Mouse (Mus musculus): ENCODE results near the gene Gm21988. TPM values are rescaled to one million over a fixed set of nuclear protein-coding genes. Genes with fewer than 3 reads are reported as not detected.
A peak's percentile ranks its signal among the peaks of the same experiment; 100 is the strongest.

Gm21988 gene
- 11.2 and 11.3 TPM in 2 replicates for polyA plus RNA-seq (2015; fragmentation: Nextera tagmentation; extraction: Ambion mirVana)

- H3K4me3 ChIP-seq (ENCODE audit: low read depth, low read length): peak within 1 kb of the TSS; percentile 91
- under 1% methylated on average over 29 of the region's 35 CpGs for WGBS
- peak; percentile 50 for ATAC-seq
These were observed at the start of gene Gm21988, which contains the start of gene Rnasek for GRCm38 (mm10) chr11:70239541-70240279. Gene Gm21988 (minus strand): TSS chr11:70239830. Gene Rnasek (minus strand): TSS chr11:70239842.

GRCm38 (mm10) chr11:70289236-70289635 lies 49.6 kb upstream of the Gm21988 start:
- no peak overlapping the region for H3K4me3 ChIP-seq (ENCODE audit: low read depth, low read length)
- H3K4me2 ChIP-seq (replicated peaks; ENCODE audit: low read depth): no peak overlapping the region
- H3K9me3 ChIP-seq (ENCODE audit: control insufficient read depth): no peaks in the 10 kb centered on the region
- no peak overlapping the region for H3K9ac ChIP-seq (ENCODE audit: low read depth, low read length)
- TF ChIP-seq CTCF (IDR thresholded peaks at IDR 0.05; ENCODE audit: low read depth): no peak
- no peaks in the 10 kb centered on the region for H3K36me3 ChIP-seq (ENCODE audit: control insufficient read depth, insufficient read depth)
- H3K27ac ChIP-seq (ENCODE audit: low read depth, low read length): no peak overlapping the region
- no peaks in the 10 kb centered on the region for H3K4me1 ChIP-seq (replicated peaks; ENCODE audit: control insufficient read depth, insufficient read depth, low read length)
- no peak for ATAC-seq
- 42% methylated on average over 6 of the region's 6 CpGs for WGBS
- H3K27me3 ChIP-seq (replicated peaks; ENCODE audit: control insufficient read depth, insufficient read depth, low read length): no peaks in the 10 kb centered on the region

More at GRCm38 (mm10) chr11:70239541-70240279, at the start of gene Gm21988, which contains the start of gene Rnasek:
- Histone ChIP-seq H3K9me3 (ENCODE audit: control insufficient read depth) (no peaks in the 10 kb centered on the region), H3K4me1 (replicated peaks; ENCODE audit: control insufficient read depth, insufficient read depth, low read length) (peaks cover 5% of the 10 kb centered on the region; the same call in 1 of the 2 replicates), H3K27ac (ENCODE audit: low read depth, low read length) (peak within 1 kb of the TSS; percentile 85), H3K36me3 (ENCODE audit: control insufficient read depth, insufficient read depth) (peaks cover 11% of the 10 kb centered on the region; the same call in 1 of the 2 replicates), H3K27me3 (replicated peaks; ENCODE audit: control insufficient read depth, insufficient read depth, low read length) (no peaks in the 10 kb centered on the region), H3K4me2 (replicated peaks; ENCODE audit: low read depth) (peak within 1 kb of the TSS; percentile 70), H3K9ac (ENCODE audit: low read depth, low read length) (peak within 1 kb of the TSS; percentile 81)
- TF ChIP-seq CTCF (IDR thresholded peaks at IDR 0.05; ENCODE audit: low read depth): no peak

GRCm38 (mm10) chr11:70288102-70288501 lies 48.5 kb upstream of the Gm21988 start:
- no peak overlapping the region for H3K4me3 ChIP-seq (ENCODE audit: low read depth, low read length)
- no peak for TF ChIP-seq CTCF (IDR thresholded peaks at IDR 0.05; ENCODE audit: low read depth)
- no peak overlapping the region for H3K4me2 ChIP-seq (replicated peaks; ENCODE audit: low read depth)
- no peaks in the 10 kb centered on the region for H3K36me3 ChIP-seq (ENCODE audit: control insufficient read depth, insufficient read depth)
- no peak overlapping the region for H3K27ac ChIP-seq (ENCODE audit: low read depth, low read length)
- H3K9ac ChIP-seq (ENCODE audit: low read depth, low read length): no peak overlapping the region
- no peak for ATAC-seq
- H3K9me3 ChIP-seq (ENCODE audit: control insufficient read depth): no peaks in the 10 kb centered on the region
- H3K4me1 ChIP-seq (replicated peaks; ENCODE audit: control insufficient read depth, insufficient read depth, low read length): no peaks in the 10 kb centered on the region
- no peaks in the 10 kb centered on the region for H3K27me3 ChIP-seq (replicated peaks; ENCODE audit: control insufficient read depth, insufficient read depth, low read length)
- 72% methylated on average over 10 of the region's 10 CpGs for WGBS

- 69% methylated on average over 5 of the region's 5 CpGs for WGBS
- no peak for TF ChIP-seq CTCF (IDR thresholded peaks at IDR 0.05; ENCODE audit: low read depth)
- no peaks in the 10 kb centered on the region for H3K36me3 ChIP-seq (ENCODE audit: control insufficient read depth, insufficient read depth)
- H3K9me3 ChIP-seq (ENCODE audit: control insufficient read depth): no peaks in the 10 kb centered on the region
- no peaks in the 10 kb centered on the region for H3K27me3 ChIP-seq (replicated peaks; ENCODE audit: control insufficient read depth, insufficient read depth, low read length)
- no peaks in the 10 kb centered on the region for H3K4me1 ChIP-seq (replicated peaks; ENCODE audit: control insufficient read depth, insufficient read depth, low read length)
- H3K4me3 ChIP-seq (ENCODE audit: low read depth, low read length): no peak overlapping the region
- H3K27ac ChIP-seq (ENCODE audit: low read depth, low read length): no peak overlapping the region
- no peak overlapping the region for H3K4me2 ChIP-seq (replicated peaks; ENCODE audit: low read depth)
- no peak for ATAC-seq
- H3K9ac ChIP-seq (ENCODE audit: low read depth, low read length): no peak overlapping the region
These were observed 46.1 kb upstream of the Gm21988 start for GRCm38 (mm10) chr11:70285686-70286085.

GRCm38 (mm10) chr11:70284757-70285156 lies 45.1 kb upstream of the Gm21988 start:
- Histone ChIP-seq H3K27ac (ENCODE audit: low read depth, low read length) (no peak overlapping the region), H3K36me3 (ENCODE audit: control insufficient read depth, insufficient read depth) (no peaks in the 10 kb centered on the region), H3K4me1 (replicated peaks; ENCODE audit: control insufficient read depth, insufficient read depth, low read length) (no peaks in the 10 kb centered on the region), H3K9me3 (ENCODE audit: control insufficient read depth) (no peaks in the 10 kb centered on the region), H3K27me3 (replicated peaks; ENCODE audit: control insufficient read depth, insufficient read depth, low read length) (no peaks in the 10 kb centered on the region), H3K9ac (ENCODE audit: low read depth, low read length) (no peak overlapping the region), H3K4me2 (replicated peaks; ENCODE audit: low read depth) (no peak overlapping the region), H3K4me3 (ENCODE audit: low read depth, low read length) (no peak overlapping the region)
- 51% methylated on average over 3 of the region's 3 CpGs for WGBS
- 0 out of 2 replicates have a peak, but pooled peaks have one; percentile 31 for ATAC-seq
- TF ChIP-seq CTCF (IDR thresholded peaks at IDR 0.05; ENCODE audit: low read depth): no peak

GRCm38 (mm10) chr11:70283666-70284065 lies 44.0 kb upstream of the Gm21988 start:
- Histone ChIP-seq H3K4me3 (ENCODE audit: low read depth, low read length) (no peak overlapping the region), H3K27ac (ENCODE audit: low read depth, low read length) (no peak overlapping the region), H3K4me1 (replicated peaks; ENCODE audit: control insufficient read depth, insufficient read depth, low read length) (no peaks in the 10 kb centered on the region), H3K9me3 (ENCODE audit: control insufficient read depth) (no peaks in the 10 kb centered on the region), H3K27me3 (replicated peaks; ENCODE audit: control insufficient read depth, insufficient read depth, low read length) (no peaks in the 10 kb centered on the region), H3K36me3 (ENCODE audit: control insufficient read depth, insufficient read depth) (no peaks in the 10 kb centered on the region), H3K4me2 (replicated peaks; ENCODE audit: low read depth) (no peak overlapping the region), H3K9ac (ENCODE audit: low read depth, low read length) (no peak overlapping the region)
- no peak for TF ChIP-seq CTCF (IDR thresholded peaks at IDR 0.05; ENCODE audit: low read depth)
- ATAC-seq: no peak
- 65% methylated on average over 4 of the region's 4 CpGs for WGBS
